Mouse (Mus musculus): ENCODE measurements around the gene Odf3.

The Odf3 gene

GRCm38 (mm10) chr7:140847755-140848580, at the start of gene Odf3:
Odf3 (plus strand) TSS chr7:140847805.
- peak; percentile 46 for DNase-seq (ENCODE audit: low spot score)

GRCm38 (mm10) chr7:140798212-140798611, 49.4 kb upstream of the Odf3 start:
- DNase-seq (ENCODE audit: low spot score): no peak

DNA sequence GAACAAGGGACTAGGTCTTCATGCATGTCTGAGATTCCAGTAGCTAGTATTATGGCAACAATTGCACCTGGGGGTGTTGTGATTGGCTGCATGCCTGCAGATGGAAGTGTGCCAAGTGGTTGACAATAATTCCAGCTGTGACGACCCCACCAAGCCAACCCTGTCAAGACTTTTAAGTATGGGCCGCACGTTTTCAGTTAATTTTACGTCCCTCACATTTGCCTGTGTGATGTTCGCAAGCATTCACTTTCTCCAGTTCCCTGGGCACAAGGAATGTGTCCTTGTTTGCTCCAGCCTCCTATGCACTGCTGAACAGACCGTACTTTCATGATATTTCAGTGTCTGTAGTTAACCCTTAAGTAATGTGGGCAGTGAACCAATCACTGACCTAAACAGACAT, 45.0 kb upstream of the Odf3 start:
- DNase-seq (ENCODE audit: low spot score): no peak

DNA sequence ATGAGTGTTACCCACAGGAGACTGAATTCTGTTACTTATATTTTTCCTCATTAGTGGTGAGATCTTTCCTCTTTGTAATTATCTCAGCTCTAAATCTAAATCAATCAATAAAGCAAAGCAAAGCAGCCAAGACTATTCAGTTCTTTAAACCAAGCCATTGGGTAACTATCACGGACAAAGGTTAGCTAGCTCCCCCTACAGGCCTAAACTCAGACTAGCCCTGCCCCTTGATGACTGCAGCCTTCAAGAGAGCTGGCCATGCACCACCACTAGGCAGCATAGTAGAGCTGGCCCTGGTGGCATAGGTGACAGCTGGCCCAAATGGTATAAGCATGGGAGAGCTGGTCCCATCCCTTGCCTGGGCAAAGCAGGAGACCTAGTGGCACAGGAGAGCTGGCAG, 41.9 kb upstream of the Odf3 start:
- DNase-seq (ENCODE audit: low spot score): peak; percentile 34

- no peak for DNase-seq (ENCODE audit: low spot score)
Measured at GRCm38 (mm10) chr7:140810496-140810895, 37.1 kb upstream of the Odf3 start.

- DNase-seq (ENCODE audit: low spot score): no peak
Measured at GRCm38 (mm10) chr7:140811714-140812113, 35.9 kb upstream of the Odf3 start.

DNA sequence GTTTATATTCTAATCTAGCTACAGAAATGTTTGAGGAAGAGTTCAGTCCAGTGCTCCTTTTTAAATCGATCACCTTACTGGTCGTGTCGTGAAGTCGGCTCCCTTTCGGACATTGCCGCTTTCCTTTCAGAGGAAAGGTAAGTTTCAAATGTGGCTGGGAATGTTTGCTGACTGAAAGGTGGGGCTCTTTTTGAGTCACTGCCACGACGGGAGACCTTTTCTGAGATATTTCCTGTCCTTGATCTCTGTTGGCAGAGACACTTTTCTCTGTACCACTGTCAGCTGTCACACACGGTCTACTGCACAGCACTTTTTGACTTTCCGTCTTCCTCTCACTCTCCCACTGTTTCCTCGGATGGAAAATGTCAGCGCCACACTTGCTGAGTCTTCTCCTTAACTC, 34.8 kb upstream of the Odf3 start:
- DNase-seq (ENCODE audit: low spot score): no peak

- DNase-seq (ENCODE audit: low spot score): no peak
Measured at GRCm38 (mm10) chr7:140820173-140820572, 27.4 kb upstream of the Odf3 start.

DNA sequence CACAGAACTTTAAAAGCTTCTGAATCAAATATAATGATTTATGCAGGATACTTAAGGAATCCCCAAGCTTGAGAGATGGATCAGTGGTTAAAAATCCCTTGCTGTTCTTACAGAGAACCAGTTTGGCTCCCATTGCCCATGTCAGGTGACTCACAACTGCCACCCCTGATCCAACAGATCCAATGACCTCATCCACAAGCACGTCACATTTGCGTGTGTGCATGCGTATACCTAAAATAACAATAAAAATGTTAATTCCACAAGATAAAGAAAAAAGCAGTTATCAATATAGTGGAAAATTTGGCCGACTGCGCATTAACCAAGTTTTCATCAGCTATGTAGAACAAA, 26.3 kb upstream of the Odf3 start:
- DNase-seq (ENCODE audit: low spot score): no peak

- DNase-seq (ENCODE audit: low spot score): no peak
Measured at GRCm38 (mm10) chr7:140821653-140822329, 25.8 kb upstream of the Odf3 start, which contains the start of gene Zfp941. Zfp941 (minus strand) TSS chr7:140822178.

- DNase-seq (ENCODE audit: low spot score): no peak
Measured at GRCm38 (mm10) chr7:140822731-140823130, 24.9 kb upstream of the Odf3 start.

GRCm38 (mm10) chr7:140828171-140828881, 19.3 kb upstream of the Odf3 start:
- no peak for DNase-seq (ENCODE audit: low spot score)

GRCm38 (mm10) chr7:140831447-140831846, 16.2 kb upstream of the Odf3 start:
- DNase-seq (ENCODE audit: low spot score): no peak

DNA sequence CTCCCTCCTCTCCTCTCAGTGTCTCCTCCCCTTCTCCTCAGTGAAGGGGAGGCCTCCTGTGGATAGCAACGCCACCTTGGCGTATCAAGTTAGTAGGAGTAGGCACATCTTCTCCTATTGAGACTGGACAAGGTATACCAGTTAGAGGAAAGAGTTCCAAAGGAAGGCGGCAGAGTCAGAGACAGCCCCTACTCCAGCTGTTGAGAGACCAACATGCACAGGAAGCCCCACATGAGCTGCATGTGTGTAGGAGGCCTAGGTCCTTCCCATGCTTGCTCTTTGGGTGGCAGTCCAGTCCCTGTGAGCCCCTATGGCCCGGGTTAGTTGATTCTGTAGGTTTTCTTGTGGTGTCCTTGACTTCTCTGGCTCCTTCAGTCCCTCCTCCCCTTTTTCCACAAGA, 14.3 kb upstream of the Odf3 start:
- DNase-seq (ENCODE audit: low spot score): no peak

DNA sequence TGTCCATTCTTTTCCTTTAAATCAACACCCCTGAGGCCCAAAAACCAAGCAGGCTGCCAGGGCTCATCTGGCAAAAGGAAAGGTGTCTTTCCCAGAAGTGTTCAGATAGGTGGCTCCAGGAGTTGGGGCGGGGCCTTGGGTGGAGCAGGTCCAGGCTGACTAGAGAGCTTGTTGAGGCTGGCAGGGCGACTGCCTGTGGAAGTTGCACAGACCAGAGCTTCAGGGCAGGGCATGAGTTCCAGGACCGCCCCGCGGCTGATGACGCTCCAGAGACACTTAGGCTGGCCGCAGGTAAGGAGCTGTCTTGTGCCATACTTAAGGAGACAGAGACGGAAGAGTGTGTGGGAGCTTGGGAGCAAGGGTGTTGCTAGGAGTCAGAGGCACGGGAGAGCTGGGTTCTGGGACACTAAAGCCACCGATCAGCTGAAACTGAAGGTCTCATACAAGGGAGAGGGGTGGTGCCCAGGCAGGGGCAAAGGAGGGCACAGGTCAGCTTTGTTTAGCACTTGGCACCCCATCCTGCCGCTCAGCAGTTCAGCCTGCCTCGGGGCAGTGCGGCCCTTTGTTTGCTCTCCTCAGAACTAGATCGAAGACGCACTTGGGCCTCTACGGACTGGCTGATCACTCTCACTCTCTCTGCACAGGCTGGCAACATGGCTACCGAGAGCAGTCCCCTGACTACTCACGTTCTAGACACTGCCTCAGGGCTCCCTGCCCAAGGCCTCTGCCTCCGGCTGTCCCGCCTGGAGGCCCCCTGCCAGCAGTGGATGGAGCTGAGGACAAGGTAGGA, 12.4 kb upstream of the Odf3 start, which contains the start of gene Urah:
TSS of gene Urah (plus strand) at position 51 of the 790 bp plus-strand sequence.
- no peak for DNase-seq (ENCODE audit: low spot score)

DNA sequence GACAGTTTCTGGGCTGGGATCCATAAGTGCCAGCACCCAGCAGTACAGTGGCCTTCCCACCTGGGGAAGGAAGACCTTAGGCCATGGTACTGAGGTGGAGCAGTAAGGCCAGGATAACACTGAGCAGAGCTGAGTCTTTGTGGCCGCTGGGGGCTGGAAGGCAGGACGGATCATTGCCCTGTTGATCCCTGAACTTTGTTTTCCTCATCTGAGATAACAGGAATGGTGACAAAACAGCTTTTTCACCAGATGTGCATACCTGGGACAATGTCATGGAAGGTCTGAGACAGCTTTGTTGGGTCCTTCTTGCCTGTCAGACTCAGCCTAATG, 11.9 kb upstream of the Odf3 start:
- DNase-seq (ENCODE audit: low spot score): no peak

DNA sequence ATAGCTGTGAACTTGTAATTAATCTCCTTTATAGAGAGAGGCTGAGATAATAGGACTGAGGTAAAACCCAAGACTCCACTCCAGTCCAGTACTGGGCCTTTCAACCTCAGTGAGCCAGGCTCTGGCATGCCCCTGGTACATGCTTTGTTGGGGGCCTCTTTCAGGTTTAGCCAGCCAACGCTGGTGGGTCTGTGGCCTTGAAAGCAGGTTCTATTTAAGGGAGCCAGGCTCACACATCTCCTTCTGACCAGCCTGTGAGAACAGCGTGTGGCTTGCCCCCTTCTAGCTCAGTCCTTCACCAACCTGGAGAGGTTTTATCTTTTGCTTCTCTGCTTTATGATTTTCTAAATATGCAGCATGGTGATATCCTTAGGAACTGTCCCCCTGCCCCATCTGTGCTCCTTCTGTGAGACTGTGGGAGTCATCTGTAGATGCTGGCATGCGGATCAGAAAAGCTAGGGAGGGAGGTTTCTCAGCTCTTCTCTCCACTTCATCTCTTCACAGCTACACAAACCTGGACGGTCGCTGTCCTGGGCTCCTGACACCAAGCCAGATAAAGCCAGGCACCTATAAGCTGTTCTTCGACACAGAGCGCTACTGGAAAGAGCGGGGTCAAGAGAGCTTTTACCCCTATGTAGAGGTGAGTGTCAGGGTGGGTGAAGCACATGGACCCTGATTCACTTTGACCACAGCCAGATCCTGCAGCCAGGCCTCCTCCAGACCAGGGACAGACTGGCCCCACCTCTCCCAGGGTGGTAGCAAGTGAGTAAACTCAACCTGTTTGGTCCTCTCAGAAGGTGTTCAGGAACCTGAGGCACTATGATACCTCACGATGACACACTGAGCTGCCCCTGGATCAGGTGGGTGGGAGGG, 11.1 kb upstream of the Odf3 start:
- no peak for DNase-seq (ENCODE audit: low spot score)

- no peak for DNase-seq (ENCODE audit: low spot score)
Measured at GRCm38 (mm10) chr7:140839556-140839955, 8.0 kb upstream of the Odf3 start.

DNA sequence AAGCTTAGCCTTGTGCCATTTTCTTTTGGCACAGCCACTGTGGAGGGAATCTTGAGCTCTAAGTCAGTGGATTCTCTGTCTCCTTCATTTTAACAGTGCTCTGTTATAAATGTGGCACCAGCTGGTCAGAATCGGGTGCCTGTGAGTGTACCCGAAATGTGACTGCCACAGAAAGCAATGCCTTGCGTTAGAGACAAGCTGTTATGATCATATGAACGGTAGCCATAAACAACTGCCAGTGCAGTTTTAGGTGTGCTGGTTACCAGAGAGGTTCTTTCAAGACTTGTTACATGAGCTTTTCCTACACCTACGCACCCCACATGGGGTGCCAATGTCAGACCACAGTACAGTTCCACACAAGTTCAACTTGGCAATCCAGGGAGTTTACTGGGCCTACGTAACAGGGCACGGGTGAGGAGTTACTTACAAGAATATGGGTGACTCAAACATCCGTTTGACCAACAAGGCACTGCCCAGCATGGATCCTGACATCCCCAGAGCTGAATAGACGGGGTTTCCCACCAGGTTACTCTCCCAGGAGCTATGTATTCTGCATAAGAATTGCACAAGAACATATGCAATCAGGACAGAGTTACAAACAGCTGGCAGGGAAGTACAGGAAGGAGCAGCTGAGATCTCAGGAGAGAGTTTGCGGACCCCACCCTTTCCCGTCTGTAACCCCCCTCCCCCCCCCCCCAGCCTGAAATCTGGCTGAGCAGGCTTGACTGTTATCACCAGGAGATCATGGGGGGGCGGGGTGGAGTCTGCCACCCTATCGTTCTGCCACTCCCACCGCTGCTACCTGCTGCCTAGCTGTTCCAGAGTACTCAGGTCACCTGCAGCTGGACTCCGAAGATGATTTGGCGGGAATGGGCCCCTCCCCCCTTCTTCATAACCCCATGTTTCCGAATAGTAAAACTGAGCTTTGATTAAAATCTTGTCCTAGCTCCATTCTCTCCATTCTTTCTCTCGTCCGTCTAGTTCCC, 6.6 kb upstream of the Odf3 start:
- DNase-seq (ENCODE audit: low spot score): no peak

DNA sequence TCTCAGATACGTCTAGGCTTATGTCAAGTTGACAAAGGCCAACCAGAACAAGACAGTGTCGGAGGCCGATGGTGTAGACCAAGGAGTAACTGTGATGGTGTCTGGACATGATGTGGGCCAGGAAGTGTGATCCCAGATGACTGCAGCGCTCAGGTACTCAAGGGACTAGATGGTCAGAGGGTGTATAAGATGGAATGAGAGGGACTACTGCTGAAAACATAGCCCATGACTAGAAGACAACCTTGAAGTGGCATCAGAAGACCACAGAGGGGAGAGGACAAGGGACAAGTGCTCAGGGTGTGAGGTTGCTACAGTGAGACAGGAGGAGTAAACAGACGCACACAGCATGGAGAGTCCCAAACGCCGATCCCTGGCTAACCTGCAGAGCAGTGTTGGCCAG, 3.8 kb upstream of the Odf3 start:
- no peak for DNase-seq (ENCODE audit: low spot score)
